Mouse (Mus musculus) cortical plate, adult 2 months (tissue): ENCODE measurements around the gene Sh3glb1.

Experiments
- CTCF ChIP-seq: fragments of 200-500 bp; IDR thresholded peaks from 2 replicates; pipeline ENCODE4 v1.5.1; 2011; ENCODE audit warnings: mild to moderate bottlenecking, control low read depth, low read length; ENCODE audit not compliant: insufficient read depth; ENCODE audit errors: extremely low read depth
- POLR2A ChIP-seq: fragments of 200-500 bp; IDR thresholded peaks from 2 replicates; pipeline ENCODE4 v1.6.1; 2011; ENCODE audit warnings: mild to moderate bottlenecking, low read length, control low read depth; ENCODE audit not compliant: insufficient read depth; ENCODE audit errors: extremely low read depth

GRCm38 (mm10) chr3:144697154-144697553 lies 23.0 kb downstream of the Sh3glb1 start:
- TF ChIP-seq CTCF (no peak), POLR2A (no peak)
